Mouse (Mus musculus) embryonic facial prominence, embryonic 14.5 days (tissue): ENCODE data around the gene Zfp831. TPM values are rescaled to one million over a fixed set of nuclear protein-coding genes. Genes with fewer than 3 reads are reported as not detected.
A peak's percentile ranks its signal among the peaks of the same experiment; 100 is the strongest.

Source experiments
- ATAC-seq: fragments of 200-750 bp; cut with Nextera tagmentation; 2 replicates; pipeline ENCODE4 v1.8.0; 2017; ENCODE audit warnings: low read depth, moderate number of reproducible peaks, moderate TSS enrichment
- DNase-seq: peaks from one replicate; pipeline ENCODE4 v3.0.0-alpha.2; 2015; ENCODE audit warnings: low spot score
- H3K27ac ChIP-seq: fragments of 300-500 bp; sonication (generic); replicated peaks from 2 replicates; pipeline ENCODE4 v1.5.1; 2014; ENCODE audit warnings: low read depth, mild to moderate bottlenecking, low read length, moderate library complexity
- H3K27me3 ChIP-seq: fragments of 300-500 bp; sonication (generic); replicated peaks from 2 replicates; pipeline ENCODE4 v1.6.1; 2014; ENCODE audit warnings: low read length; ENCODE audit not compliant: control insufficient read depth, insufficient read depth
- H3K36me3 ChIP-seq: fragments of 300-500 bp; sonication (generic); 2 replicates; pipeline ENCODE4 v1.6.1; 2014; ENCODE audit warnings: low read length, mixed read lengths; ENCODE audit not compliant: control insufficient read depth, insufficient read depth
- H3K4me1 ChIP-seq: fragments of 300-500 bp; sonication (generic); 2 replicates; pipeline ENCODE4 v1.6.1; 2014; ENCODE audit warnings: antibody characterized with exemption, low read length; ENCODE audit not compliant: control insufficient read depth, insufficient read depth
- H3K4me2 ChIP-seq: fragments of 300-500 bp; sonication (generic); 2 replicates; pipeline ENCODE4 v1.6.1; 2014; ENCODE audit warnings: low read depth, mild to moderate bottlenecking, low read length, moderate library complexity, mixed read lengths
- H3K4me3 ChIP-seq: fragments of 300-500 bp; sonication (generic); 2 replicates; pipeline ENCODE4 v1.5.1; 2014; ENCODE audit warnings: low read depth, mild to moderate bottlenecking, low read length
- H3K9ac ChIP-seq: fragments of 300-500 bp; sonication (generic); 2 replicates; pipeline ENCODE4 v1.6.1; 2014; ENCODE audit warnings: low read depth, mild to moderate bottlenecking, low read length, moderate library complexity, mixed read lengths
- H3K9me3 ChIP-seq: fragments of 300-500 bp; sonication (generic); 2 replicates; pipeline ENCODE4 v1.6.1; 2016; ENCODE audit warnings: low read length; ENCODE audit not compliant: control insufficient read depth
- WGBS: fragments of 180-500 bp; shearing (Covaris S2); extraction: QIAGEN DNeasy Blood & Tissue Kit; methylation state at CpG from one replicate; pipeline ENCODE4 v1.1.7; 2014; 5-methylcytosine and 5-hydroxymethylcytosine counted together
- polyA plus RNA-seq: library from polyadenylated mRNA; unstranded; fragments of >200 nt; fragmentation: Nextera tagmentation; extraction: Ambion mirVana; gene quantifications from 2 replicates; pipeline ENCODE4 v1.2.1, GENCODE M21; 2014

Gene Zfp831
- polyA plus RNA-seq, 1 experiment from 2014 or later = not detected

DNA sequence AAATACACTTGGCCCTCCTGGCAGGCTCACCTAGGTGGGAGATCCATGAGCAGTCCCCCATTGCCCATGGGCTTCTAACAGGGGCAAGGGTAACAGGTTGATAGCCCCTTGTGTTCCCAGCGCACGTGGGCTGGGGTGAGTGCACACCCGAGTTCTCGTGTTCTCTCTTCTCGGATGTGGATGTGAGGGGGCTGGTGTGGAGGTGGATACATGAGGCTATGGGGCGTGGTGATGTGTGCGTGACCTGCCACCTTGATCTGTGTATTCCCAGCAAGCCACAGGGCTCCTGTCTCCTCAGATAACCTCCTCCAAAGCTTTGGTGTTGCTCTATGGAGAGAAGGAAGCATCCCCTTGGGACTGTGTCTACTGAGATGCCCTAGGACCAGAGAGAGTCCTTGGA, 40.0 kb upstream of the Zfp831 start:
- no peak for DNase-seq

DNA sequence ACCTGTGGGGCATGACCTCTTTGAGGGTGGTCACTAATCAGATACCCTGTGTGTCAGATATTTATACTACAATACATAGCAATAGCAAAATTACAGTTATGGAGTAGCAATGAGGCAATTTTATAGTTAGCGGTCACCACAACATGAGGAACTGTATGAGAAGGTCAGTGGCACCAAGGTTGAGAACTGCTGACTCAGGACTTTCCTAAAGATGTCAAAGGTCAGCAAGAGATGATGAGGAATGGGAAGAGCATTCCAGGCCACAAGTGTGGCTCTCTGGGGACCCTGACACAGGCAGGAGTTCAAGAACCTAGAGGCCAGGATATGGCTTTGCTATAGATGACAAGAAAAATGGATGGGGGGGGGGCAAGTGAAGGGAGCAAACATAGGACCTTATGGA, 38.3 kb upstream of the Zfp831 start:
- H3K4me2 ChIP-seq = no peak overlapping the region
- no peak for ATAC-seq
- no peak overlapping the region for H3K4me3 ChIP-seq
- H3K27ac ChIP-seq = no peak overlapping the region
- H3K9ac ChIP-seq = no peak overlapping the region
- H3K9me3 ChIP-seq = no peaks in the 10 kb centered on the region
- 92% methylated on average over 1 of the region's 1 CpGs for WGBS
- DNase-seq = no peak
- peaks cover 5% of the 10 kb centered on the region for H3K4me1 ChIP-seq
- H3K27me3 ChIP-seq = no peaks in the 10 kb centered on the region
- H3K36me3 ChIP-seq = no peaks in the 10 kb centered on the region

More for the DNA sequence above, 40.0 kb upstream of the Zfp831 start:
- H3K9ac ChIP-seq = no peak overlapping the region
- no peak overlapping the region for H3K27ac ChIP-seq
- no peak for ATAC-seq
- H3K4me3 ChIP-seq = no peak overlapping the region
- no peaks in the 10 kb centered on the region for H3K27me3 ChIP-seq
- H3K4me1 ChIP-seq = peaks cover 20% of the 10 kb centered on the region
- no peak overlapping the region for H3K4me2 ChIP-seq
- no peaks in the 10 kb centered on the region for H3K36me3 ChIP-seq
- WGBS = 87% methylated on average over 7 of the region's 7 CpGs
- no peaks in the 10 kb centered on the region for H3K9me3 ChIP-seq

DNA sequence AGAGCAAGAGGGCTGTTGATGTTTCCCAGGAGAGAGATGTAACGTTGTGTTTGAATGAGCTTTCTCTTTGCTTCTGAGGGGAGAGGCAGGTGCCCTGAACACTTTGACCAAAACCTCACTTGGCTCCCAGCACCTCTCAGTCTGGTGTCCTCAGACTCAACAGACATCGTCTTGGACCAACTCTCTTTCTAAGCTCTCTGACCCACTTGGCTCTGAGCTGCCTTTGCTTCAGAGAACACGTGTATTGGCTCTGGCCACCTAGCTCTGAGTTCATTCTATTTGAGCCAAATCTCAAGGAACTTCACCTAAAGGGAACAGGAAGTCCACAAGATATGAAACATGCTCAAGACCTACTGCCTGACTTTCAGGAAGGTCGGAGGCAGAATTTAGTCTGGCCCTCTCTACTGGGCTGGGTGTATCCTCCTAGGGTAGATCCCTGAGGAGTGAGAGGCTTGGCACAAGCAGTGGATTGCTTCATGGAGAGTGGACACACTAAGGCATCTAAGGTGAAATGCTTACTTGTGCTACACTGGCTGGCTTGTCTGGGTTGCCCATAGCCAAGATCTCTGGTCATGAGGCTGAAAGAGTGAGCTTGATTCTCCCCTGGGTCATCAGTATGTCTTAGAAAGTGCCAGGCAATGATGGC, 37.8 kb upstream of the Zfp831 start:
- H3K27ac ChIP-seq = no peak overlapping the region
- WGBS = 87% methylated on average over 4 of the region's 4 CpGs
- H3K27me3 ChIP-seq = no peaks in the 10 kb centered on the region

DNA sequence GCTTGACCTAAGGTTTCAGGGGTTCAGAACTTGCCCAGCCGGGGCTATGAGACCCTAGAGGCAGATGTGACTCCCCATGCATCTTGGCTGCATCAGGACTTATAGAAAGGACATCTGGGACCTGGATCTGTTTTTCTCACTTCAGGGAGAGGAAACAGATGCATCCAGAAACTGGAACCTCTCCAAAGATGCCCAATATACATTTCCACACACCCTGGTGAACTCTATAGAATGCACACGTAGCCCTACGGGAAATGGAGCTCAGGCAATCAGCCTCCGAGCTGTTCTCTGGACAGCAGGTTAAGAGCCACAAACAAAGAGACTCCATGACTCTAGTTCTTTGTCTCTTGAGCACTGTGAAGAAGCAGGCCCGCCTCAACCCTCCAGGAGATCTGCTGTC, 37.0 kb upstream of the Zfp831 start:
- WGBS = 69% methylated on average over 5 of the region's 5 CpGs
- H3K27ac ChIP-seq = no peak overlapping the region

More for the DNA sequence above, 37.8 kb upstream of the Zfp831 start:
- DNase-seq (no peak), ATAC-seq (no peak)
- no peak overlapping the region for H3K4me3 ChIP-seq
- no peaks in the 10 kb centered on the region for H3K9me3 ChIP-seq
- H3K9ac ChIP-seq = no peak overlapping the region
- H3K4me2 ChIP-seq = no peak overlapping the region
- no peaks in the 10 kb centered on the region for H3K4me1 ChIP-seq
- no peaks in the 10 kb centered on the region for H3K36me3 ChIP-seq

DNA sequence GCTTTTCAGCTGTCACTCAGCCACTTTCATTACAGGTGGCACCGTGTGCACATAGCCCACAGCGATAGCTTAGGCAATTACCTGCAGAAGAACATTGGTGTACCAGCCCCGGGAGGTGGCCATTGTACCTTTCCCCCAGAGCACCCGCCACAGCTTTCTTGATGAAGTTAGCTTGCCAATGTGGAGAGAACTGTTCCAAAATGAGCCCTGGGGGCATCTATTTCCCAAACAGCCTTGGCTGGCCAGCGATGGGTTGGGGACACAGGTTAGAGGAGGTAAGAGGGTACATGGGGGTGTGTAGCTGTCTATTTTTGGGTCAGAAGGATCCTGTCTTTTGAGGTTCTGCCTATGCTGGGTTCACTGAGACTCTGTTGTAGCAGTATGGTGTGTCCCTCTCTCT, 33.4 kb upstream of the Zfp831 start:
- Histone ChIP-seq H3K36me3 (no peaks in the 10 kb centered on the region), H3K27me3 (no peaks in the 10 kb centered on the region), H3K9me3 (no peaks in the 10 kb centered on the region), H3K27ac (no peak overlapping the region), H3K4me3 (no peak overlapping the region), H3K4me2 (no peak overlapping the region), H3K4me1 (no peaks in the 10 kb centered on the region), H3K9ac (no peak overlapping the region)
- WGBS = 83% methylated on average over 5 of the region's 5 CpGs
- no peak for ATAC-seq
- no peak for DNase-seq

More for the DNA sequence above, 37.0 kb upstream of the Zfp831 start:
- Histone ChIP-seq H3K4me1 (no peaks in the 10 kb centered on the region), H3K36me3 (no peaks in the 10 kb centered on the region), H3K27me3 (no peaks in the 10 kb centered on the region), H3K9ac (no peak overlapping the region), H3K4me2 (no peak overlapping the region), H3K4me3 (no peak overlapping the region), H3K9me3 (no peaks in the 10 kb centered on the region)
- no peak for ATAC-seq
- DNase-seq = peak; percentile 37

DNA sequence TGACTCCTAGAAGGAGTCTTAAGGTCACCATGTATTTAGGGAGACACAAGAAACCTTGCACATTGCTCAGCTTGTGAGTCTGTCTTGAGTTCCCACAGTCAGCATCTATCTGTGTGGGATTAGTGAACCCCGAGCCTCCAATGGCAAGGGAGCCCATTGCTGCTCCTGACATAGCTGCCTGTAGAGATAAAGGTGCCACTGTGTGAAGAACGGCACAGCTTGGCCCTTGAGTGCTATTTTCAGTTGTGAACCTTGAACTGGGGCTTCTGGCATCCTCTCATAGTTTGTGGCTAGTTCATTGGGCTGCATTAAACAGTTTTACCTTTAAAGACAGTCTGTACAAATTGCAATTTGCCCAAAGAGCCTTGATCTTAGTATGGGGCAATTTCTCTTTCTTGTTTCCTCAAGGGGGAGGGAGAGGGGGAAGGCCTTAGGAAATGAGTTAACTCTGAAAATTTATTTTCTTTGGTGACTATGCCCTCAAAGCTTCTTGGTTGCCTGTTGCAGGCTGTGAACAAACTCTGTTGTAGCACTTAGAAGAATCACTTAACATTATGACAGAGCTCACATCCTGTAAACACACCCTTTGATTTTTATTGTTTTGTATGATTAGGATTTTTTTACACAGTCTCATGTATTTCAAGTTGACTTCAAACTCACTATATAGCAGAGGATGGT, 30.8 kb upstream of the Zfp831 start:
- no peak overlapping the region for H3K4me2 ChIP-seq
- ATAC-seq (no peak), DNase-seq (no peak)
- no peaks in the 10 kb centered on the region for H3K36me3 ChIP-seq
- H3K9ac ChIP-seq = no peak overlapping the region
- H3K27ac ChIP-seq = no peak overlapping the region
- 87% methylated on average over 2 of the region's 2 CpGs for whole genome bisulfite sequencing
- no peaks in the 10 kb centered on the region for H3K4me1 ChIP-seq
- no peaks in the 10 kb centered on the region for H3K9me3 ChIP-seq
- H3K27me3 ChIP-seq = no peaks in the 10 kb centered on the region
- no peak overlapping the region for H3K4me3 ChIP-seq

DNA sequence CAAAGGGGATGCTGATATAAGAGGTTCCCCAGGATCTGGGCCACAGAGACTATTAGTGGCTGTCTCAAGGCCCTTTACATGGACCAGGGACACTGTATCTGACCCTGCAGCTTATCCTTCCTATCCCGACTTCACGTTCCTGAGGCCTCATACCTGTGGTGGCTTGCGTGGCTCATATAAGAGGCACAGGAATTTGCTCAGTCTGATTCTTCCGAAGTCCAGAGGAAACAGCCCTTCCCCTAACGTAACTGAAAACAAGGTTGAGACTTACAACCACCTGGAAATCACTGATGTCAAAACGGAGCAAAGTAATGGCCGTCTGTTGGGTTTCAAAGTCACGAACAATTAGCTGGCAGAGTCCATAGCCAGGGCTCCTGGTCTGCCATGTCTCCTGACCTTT, 30.1 kb upstream of the Zfp831 start:
- Histone ChIP-seq H3K4me2 (no peak overlapping the region), H3K27ac (no peak overlapping the region), H3K9me3 (no peaks in the 10 kb centered on the region), H3K27me3 (no peaks in the 10 kb centered on the region), H3K36me3 (no peaks in the 10 kb centered on the region), H3K4me3 (no peak overlapping the region), H3K4me1 (no peaks in the 10 kb centered on the region), H3K9ac (no peak overlapping the region)
- DNase-seq (no peak), ATAC-seq (no peak)
- 75% methylated on average over 8 of the region's 8 CpGs for WGBS

DNA sequence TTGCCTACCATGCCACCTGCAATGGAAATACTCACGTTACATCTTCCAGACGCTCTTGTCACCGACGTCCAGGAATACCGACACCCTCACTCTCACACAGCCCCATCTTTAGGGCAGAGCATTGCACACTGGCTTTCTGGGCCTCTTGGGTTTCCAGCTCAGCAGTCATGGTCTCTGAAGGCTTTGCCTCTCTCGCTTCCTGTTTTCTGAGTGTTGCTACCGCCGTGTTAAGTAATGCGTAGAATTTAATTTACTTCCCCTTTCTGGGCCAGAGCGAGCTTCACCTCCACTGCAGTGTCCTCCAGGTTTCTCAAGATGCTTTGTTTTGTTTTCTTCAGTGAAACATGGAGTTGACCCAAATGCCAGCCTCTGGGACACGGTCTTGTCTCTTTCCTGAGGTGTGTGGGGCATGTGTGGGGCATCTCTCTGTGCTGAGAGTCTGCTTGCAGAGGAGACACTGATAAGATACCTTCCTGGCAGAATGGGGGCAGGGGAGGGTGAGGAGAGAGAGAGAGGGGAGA, 29.4 kb upstream of the Zfp831 start:
- Histone ChIP-seq H3K4me3 (no peak overlapping the region), H3K9ac (no peak overlapping the region), H3K36me3 (no peaks in the 10 kb centered on the region), H3K27ac (no peak overlapping the region), H3K27me3 (no peaks in the 10 kb centered on the region), H3K9me3 (no peaks in the 10 kb centered on the region), H3K4me1 (no peaks in the 10 kb centered on the region), H3K4me2 (no peak overlapping the region)
- DNase-seq (no peak), ATAC-seq (no peak)
- WGBS = 76% methylated on average over 11 of the region's 11 CpGs

DNA sequence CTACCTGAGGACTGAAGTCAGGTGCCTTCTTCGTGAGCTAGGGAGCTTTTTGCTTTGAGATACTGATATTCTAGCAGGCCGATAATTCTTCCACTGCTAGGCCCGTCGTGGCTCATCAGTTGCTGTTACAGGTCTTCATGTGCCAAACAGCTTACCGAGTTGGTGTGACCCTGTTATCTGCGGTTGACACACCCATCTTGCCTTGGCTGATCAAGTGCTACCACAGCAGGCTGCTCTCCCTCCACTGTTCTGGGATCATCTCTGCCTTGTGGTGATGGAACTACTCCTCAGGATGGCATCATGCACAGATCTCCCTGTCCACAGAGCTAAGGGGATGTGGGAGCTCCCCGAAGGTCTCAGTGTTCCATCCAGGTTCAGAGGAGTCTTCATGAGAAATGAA, 21.5 kb upstream of the Zfp831 start:
- H3K36me3 ChIP-seq = no peaks in the 10 kb centered on the region
- no peak overlapping the region for H3K27ac ChIP-seq
- no peaks in the 10 kb centered on the region for H3K4me1 ChIP-seq
- H3K27me3 ChIP-seq = no peaks in the 10 kb centered on the region
- no peak overlapping the region for H3K4me3 ChIP-seq
- H3K4me2 ChIP-seq = no peak overlapping the region
- H3K9me3 ChIP-seq = no peaks in the 10 kb centered on the region
- H3K9ac ChIP-seq = no peak overlapping the region
- DNase-seq (no peak), ATAC-seq (no peak)
- WGBS = 92% methylated on average over 7 of the region's 7 CpGs
